In genomic region chr1:169338461-169338860, GRCm38 (mm10) we compare ENCODE assay signal across 18 mouse cellular contexts.
"Had no signal": no experiment of that assay in that cellular context is flagged by ENCODE, and none has a peak within 500 bp of the region (broad histone marks: within the 10 kb centered on the region; RNA-seq: fewer than 3 reads in every experiment).

No protein-coding gene starts in this region.

- H3K27ac ChIP-seq: liver, embryonic 12.5 days; liver, embryonic 14.5 days; lung, embryonic 15.5 days; midbrain, embryonic 10.5 days; midbrain, embryonic 12.5 days; neural tube, embryonic 13.5 days; neural tube, embryonic 15.5 days had no signal

- H3K4me2 ChIP-seq: liver, embryonic 12.5 days; lung, embryonic 15.5 days; midbrain, embryonic 12.5 days; neural tube, embryonic 13.5 days; neural tube, embryonic 15.5 days had no signal

- DNase-seq: lung, adult 18-20 months; midbrain, embryonic 14.5 days; right cerebral cortex, adult 18-20 months; right cerebral cortex, postnatal 25 days; right cerebral cortex, postnatal 4 days; spleen, adult 18-20 months; thymus, adult 18-20 months; thymus, postnatal 14 days; thymus, postnatal 36 days had no signal

- H3K27me3 ChIP-seq: liver, embryonic 12.5 days; lung, embryonic 15.5 days; midbrain, embryonic 12.5 days; neural tube, embryonic 13.5 days had no signal

- H3K9ac ChIP-seq: liver, embryonic 12.5 days; liver, embryonic 14.5 days; lung, embryonic 15.5 days; midbrain, embryonic 12.5 days; neural tube, embryonic 13.5 days; neural tube, embryonic 15.5 days had no signal

- H3K36me3 ChIP-seq: liver, embryonic 12.5 days; lung, embryonic 15.5 days; midbrain, embryonic 10.5 days; midbrain, embryonic 12.5 days; neural tube, embryonic 13.5 days; neural tube, embryonic 15.5 days had no signal

- H3K4me1 ChIP-seq: liver, embryonic 12.5 days; lung, embryonic 15.5 days; midbrain, embryonic 10.5 days; midbrain, embryonic 12.5 days; neural tube, embryonic 13.5 days; neural tube, embryonic 15.5 days had no signal

- ATAC-seq: liver, embryonic 12.5 days; midbrain, embryonic 16.5 days had no signal

- H3K4me3 ChIP-seq: liver, embryonic 12.5 days; lung, embryonic 15.5 days; midbrain, embryonic 10.5 days; midbrain, embryonic 12.5 days; myocyte; neural tube, embryonic 13.5 days; neural tube, embryonic 15.5 days had no signal

- H3K9me3 ChIP-seq: liver, embryonic 12.5 days; lung, embryonic 15.5 days; midbrain, embryonic 10.5 days; midbrain, embryonic 12.5 days; neural tube, embryonic 13.5 days; neural tube, embryonic 15.5 days had no signal
